Mouse (Mus musculus) thymus, postnatal 10 days (tissue): Measurements from ENCODE around the gene Grin2a.

Experiments used
- DNase-seq, 2 experiments: peaks; one replicate each; pipeline ENCODE4 v3.0.0; 2021; ENCODE audit warnings: low spot score in 2 of 2

The Grin2a gene

GRCm38 (mm10) chr16:9752600-9752999 lies 242.8 kb downstream of the Grin2a start:
- DNase-seq, result no peak

GRCm38 (mm10) chr16:9751045-9751569 lies 244.3 kb downstream of the Grin2a start:
- no peak for DNase-seq

GRCm38 (mm10) chr16:9749661-9750060 lies 245.7 kb downstream of the Grin2a start:
- no peak for DNase-seq

- DNase-seq, result no peak
These were observed 252.9 kb downstream of the Grin2a start for GRCm38 (mm10) chr16:9742443-9742842.

GRCm38 (mm10) chr16:9738679-9739078 lies 256.7 kb downstream of the Grin2a start:
- no peak for DNase-seq

GRCm38 (mm10) chr16:9737131-9737530 lies 258.2 kb downstream of the Grin2a start:
- no peak for DNase-seq

- no peak for DNase-seq
These were observed 259.8 kb downstream of the Grin2a start for GRCm38 (mm10) chr16:9735365-9736080.

- no peak for DNase-seq
These were observed 267.8 kb downstream of the Grin2a start for GRCm38 (mm10) chr16:9727603-9728002.

GRCm38 (mm10) chr16:9725578-9726113 lies 269.7 kb downstream of the Grin2a start:
- no peak for DNase-seq

- DNase-seq, result no peak
These were observed 284.0 kb downstream of the Grin2a start for GRCm38 (mm10) chr16:9711398-9711797.

- DNase-seq, result no peak
These were observed 285.4 kb downstream of the Grin2a start for GRCm38 (mm10) chr16:9709921-9710320.

GRCm38 (mm10) chr16:9697141-9697540 lies 298.2 kb downstream of the Grin2a start:
- DNase-seq, result no peak

GRCm38 (mm10) chr16:9694081-9694480 lies 301.3 kb downstream of the Grin2a start:
- DNase-seq, result no peak

- no peak for DNase-seq
These were observed 306.7 kb downstream of the Grin2a start for GRCm38 (mm10) chr16:9688523-9689140.

GRCm38 (mm10) chr16:9680572-9680971 lies 314.8 kb downstream of the Grin2a start:
- DNase-seq, result no peak

- no peak for DNase-seq
These were observed 315.4 kb downstream of the Grin2a start for GRCm38 (mm10) chr16:9679994-9680393.

GRCm38 (mm10) chr16:9678750-9679149 lies 316.6 kb downstream of the Grin2a start:
- no peak for DNase-seq

- no peak for DNase-seq
These were observed 323.0 kb downstream of the Grin2a start for GRCm38 (mm10) chr16:9672390-9672789.

GRCm38 (mm10) chr16:9671222-9671621 lies 324.1 kb downstream of the Grin2a start:
- no peak for DNase-seq

- DNase-seq, result no peak
These were observed 324.6 kb downstream of the Grin2a start for GRCm38 (mm10) chr16:9670750-9671161.

- no peak for DNase-seq
These were observed 329.5 kb downstream of the Grin2a start for GRCm38 (mm10) chr16:9665896-9666295.

- DNase-seq, result no peak
These were observed 331.3 kb downstream of the Grin2a start for GRCm38 (mm10) chr16:9664060-9664459.

GRCm38 (mm10) chr16:9663508-9663907 lies 331.9 kb downstream of the Grin2a start:
- no peak for DNase-seq
